Mouse (Mus musculus): ENCODE results near the gene Ces5a. TPM values are rescaled to one million over a fixed set of nuclear protein-coding genes. Genes with fewer than 3 reads are reported as not detected.
"Not testable (repeated sequence)": the region's sequence is repeated elsewhere in the genome, so short reads cannot be mapped to it uniquely, and the experiment has no call there.

Gene Ces5a
- polyA plus RNA-seq, 1 experiment from 2014 or later: 0.31 TPM

GRCm38 (mm10) chr8:93495330-93495729 is 40.3 kb downstream of the Ces5a start:
- no peaks in the 10 kb centered on the region for H3K27me3 ChIP-seq (ENCODE audit: control insufficient read depth, insufficient read depth, low read length)
- ATAC-seq (ENCODE audit: insufficient number of reproducible peaks, insufficient read depth, low FRiP score, low read depth): no peak
- WGBS: 14% methylated on average over 6 of the region's 6 CpGs
- H3K9me3 ChIP-seq (ENCODE audit: control insufficient read depth, low read length): no peaks in the 10 kb centered on the region
- H3K4me2 ChIP-seq (ENCODE audit: low read length): no peak overlapping the region
- no peak overlapping the region for H3K27ac ChIP-seq (replicated peaks in 1 of 2; ENCODE audit: control insufficient read depth in 1 of 2, insufficient read depth in 1 of 2, low read depth in 2 of 2, low read length in 2 of 2)
- no peaks in the 10 kb centered on the region for H3K36me3 ChIP-seq (ENCODE audit: control insufficient read depth, insufficient read depth, low read length)
- no peak overlapping the region for H3K9ac ChIP-seq (ENCODE audit: low read length)
- no peak overlapping the region for H3K4me3 ChIP-seq (ENCODE audit: control insufficient read depth in 1 of 2, insufficient read depth in 1 of 2, low read depth in 1 of 2, low read length in 2 of 2)
- no peaks in the 10 kb centered on the region for H3K4me1 ChIP-seq (ENCODE audit: control insufficient read depth in 2 of 2, insufficient read depth in 2 of 2, low read length in 2 of 2)

GRCm38 (mm10) chr8:93488743-93489142 is 46.9 kb downstream of the Ces5a start:
- H3K27ac ChIP-seq (replicated peaks in 1 of 2; ENCODE audit: control insufficient read depth in 1 of 2, insufficient read depth in 1 of 2, low read depth in 2 of 2, low read length in 2 of 2): no peak overlapping the region
- no peak overlapping the region for H3K4me2 ChIP-seq (ENCODE audit: low read length)

GRCm38 (mm10) chr8:93478211-93478610 is 57.4 kb downstream of the Ces5a start:
- Histone ChIP-seq H3K4me2 (ENCODE audit: low read length) (no peak overlapping the region), H3K4me3 (ENCODE audit: control insufficient read depth in 1 of 2, insufficient read depth in 1 of 2, low read depth in 1 of 2, low read length in 2 of 2) (no peak overlapping the region)
- WGBS: 89% methylated on average over 3 of the region's 3 CpGs

More at GRCm38 (mm10) chr8:93488743-93489142, 46.9 kb downstream of the Ces5a start:
- Histone ChIP-seq H3K36me3 (ENCODE audit: control insufficient read depth, insufficient read depth, low read length) (no peaks in the 10 kb centered on the region), H3K27me3 (ENCODE audit: control insufficient read depth, insufficient read depth, low read length) (no peaks in the 10 kb centered on the region), H3K9ac (ENCODE audit: low read length) (no peak overlapping the region), H3K4me3 (ENCODE audit: control insufficient read depth in 1 of 2, insufficient read depth in 1 of 2, low read depth in 1 of 2, low read length in 2 of 2) (no peak overlapping the region), H3K4me1 (ENCODE audit: control insufficient read depth in 2 of 2, insufficient read depth in 2 of 2, low read length in 2 of 2) (no peaks in the 10 kb centered on the region), H3K9me3 (ENCODE audit: control insufficient read depth, low read length) (no peaks in the 10 kb centered on the region)
- no peak for ATAC-seq (ENCODE audit: insufficient number of reproducible peaks, insufficient read depth, low FRiP score, low read depth)
- WGBS: 18% methylated on average over 4 of the region's 4 CpGs

GRCm38 (mm10) chr8:93469733-93470132 is 65.9 kb downstream of the Ces5a start:
- H3K9me3 ChIP-seq (ENCODE audit: control insufficient read depth, low read length); H3K9ac ChIP-seq (ENCODE audit: low read length); H3K27me3 ChIP-seq (ENCODE audit: control insufficient read depth, insufficient read depth, low read length); ATAC-seq (ENCODE audit: insufficient number of reproducible peaks, insufficient read depth, low FRiP score, low read depth); H3K36me3 ChIP-seq (ENCODE audit: control insufficient read depth, insufficient read depth, low read length); H3K4me1 ChIP-seq (ENCODE audit: control insufficient read depth in 2 of 2, insufficient read depth in 2 of 2, low read length in 2 of 2); H3K4me2 ChIP-seq (ENCODE audit: low read length); H3K27ac ChIP-seq (replicated peaks in 1 of 2; ENCODE audit: control insufficient read depth in 1 of 2, insufficient read depth in 1 of 2, low read depth in 2 of 2, low read length in 2 of 2); H3K4me3 ChIP-seq (ENCODE audit: control insufficient read depth in 1 of 2, insufficient read depth in 1 of 2, low read depth in 1 of 2, low read length in 2 of 2): not testable (repeated sequence)
- 78% methylated on average over 16 of the region's 16 CpGs for WGBS

More at GRCm38 (mm10) chr8:93478211-93478610, 57.4 kb downstream of the Ces5a start:
- Histone ChIP-seq H3K9ac (ENCODE audit: low read length) (no peak overlapping the region), H3K9me3 (ENCODE audit: control insufficient read depth, low read length) (no peaks in the 10 kb centered on the region), H3K36me3 (ENCODE audit: control insufficient read depth, insufficient read depth, low read length) (no peaks in the 10 kb centered on the region), H3K27ac (replicated peaks in 1 of 2; ENCODE audit: control insufficient read depth in 1 of 2, insufficient read depth in 1 of 2, low read depth in 2 of 2, low read length in 2 of 2) (no peak overlapping the region), H3K27me3 (ENCODE audit: control insufficient read depth, insufficient read depth, low read length) (no peaks in the 10 kb centered on the region), H3K4me1 (ENCODE audit: control insufficient read depth in 2 of 2, insufficient read depth in 2 of 2, low read length in 2 of 2) (no peaks in the 10 kb centered on the region)
- no peak for ATAC-seq (ENCODE audit: insufficient number of reproducible peaks, insufficient read depth, low FRiP score, low read depth)

- H3K4me2 ChIP-seq (ENCODE audit: low read length): no peak overlapping the region
- H3K9me3 ChIP-seq (ENCODE audit: control insufficient read depth, low read length): no peaks in the 10 kb centered on the region
- 92% methylated on average over 12 of the region's 12 CpGs for WGBS
- H3K9ac ChIP-seq (ENCODE audit: low read length): no peak overlapping the region
- H3K36me3 ChIP-seq (ENCODE audit: control insufficient read depth, insufficient read depth, low read length): no peaks in the 10 kb centered on the region
- no peak overlapping the region for H3K27ac ChIP-seq (replicated peaks in 1 of 2; ENCODE audit: control insufficient read depth in 1 of 2, insufficient read depth in 1 of 2, low read depth in 2 of 2, low read length in 2 of 2)
- no peaks in the 10 kb centered on the region for H3K4me1 ChIP-seq (ENCODE audit: control insufficient read depth in 2 of 2, insufficient read depth in 2 of 2, low read length in 2 of 2)
- H3K27me3 ChIP-seq (ENCODE audit: control insufficient read depth, insufficient read depth, low read length): no peaks in the 10 kb centered on the region
- no peak overlapping the region for H3K4me3 ChIP-seq (ENCODE audit: control insufficient read depth in 1 of 2, insufficient read depth in 1 of 2, low read depth in 1 of 2, low read length in 2 of 2)
- no peak for ATAC-seq (ENCODE audit: insufficient number of reproducible peaks, insufficient read depth, low FRiP score, low read depth)
Observed at GRCm38 (mm10) chr8:93454258-93454877, 81.3 kb downstream of the Ces5a start.

Other genes with a start within 250 kb of the Ces5a start
- gene Ces1g, start 198.5 kb downstream of the Ces5a start, polyA plus RNA-seq (2014; fragmentation: Nextera tagmentation; extraction: Ambion mirVana): not detected in 2 replicates
- gene Ces1h, start 156.1 kb downstream of the Ces5a start, polyA plus RNA-seq (2014; fragmentation: Nextera tagmentation; extraction: Ambion mirVana): not detected in 2 replicates